Mouse (Mus musculus) adrenal gland, adult (tissue): ENCODE results near the gene Mrpl42.

ENCODE experiments used
- DNase-seq, 2 experiments: peaks; one replicate each; pipeline ENCODE4 v3.0.0; 2022 to 2023; ENCODE audit warnings: low spot score in 1 of 2; ENCODE audit not compliant: inconsistent age in 2 of 2

Gene Mrpl42

GRCm38 (mm10) chr10:95515293-95515931, 13.7 kb upstream of the Mrpl42 start:
- DNase-seq, result peak; percentile 71 to 85

GRCm38 (mm10) chr10:95514656-95515292, 13.0 kb upstream of the Mrpl42 start, which contains the start of gene Ube2n:
Gene Ube2n, plus strand, starts transcription at chr10:95515145.
- DNase-seq, result peak; percentile 99

- no peak for DNase-seq
Observed at GRCm38 (mm10) chr10:95513768-95514556, 12.2 kb upstream of the Mrpl42 start.

GRCm38 (mm10) chr10:95512635-95513034, 10.9 kb upstream of the Mrpl42 start:
- DNase-seq, result peak in 1 of 2 experiments; percentile 24

- no peak for DNase-seq
Observed at GRCm38 (mm10) chr10:95509263-95509662, 7.5 kb upstream of the Mrpl42 start.

- peak in 1 of 2 experiments; percentile 18 for DNase-seq
Observed at GRCm38 (mm10) chr10:95508793-95509192, 7.1 kb upstream of the Mrpl42 start.

- DNase-seq, result no peak
Observed at GRCm38 (mm10) chr10:95508126-95508525, 6.4 kb upstream of the Mrpl42 start.

GRCm38 (mm10) chr10:95504341-95504740, 2.6 kb upstream of the Mrpl42 start:
- DNase-seq, result no peak

- no peak for DNase-seq
Observed at GRCm38 (mm10) chr10:95503443-95504235, 1.9 kb upstream of the Mrpl42 start.

- no peak for DNase-seq
Observed at GRCm38 (mm10) chr10:95501033-95501432, 707 bp downstream of the Mrpl42 start.

GRCm38 (mm10) chr10:95494268-95494667, 7.5 kb downstream of the Mrpl42 start:
- DNase-seq, result no peak

- DNase-seq, result peak; percentile 35 to 63
Observed at GRCm38 (mm10) chr10:95489653-95490052, 12.1 kb downstream of the Mrpl42 start.

- no peak for DNase-seq
Observed at GRCm38 (mm10) chr10:95477516-95477915, 24.2 kb downstream of the Mrpl42 start.

- peak; percentile 81 to 94 for DNase-seq
Observed at GRCm38 (mm10) chr10:95475923-95476322, 25.8 kb downstream of the Mrpl42 start.

- DNase-seq, result no peak
Observed at GRCm38 (mm10) chr10:95471889-95472547, 29.7 kb downstream of the Mrpl42 start.

GRCm38 (mm10) chr10:95471186-95471585, 30.6 kb downstream of the Mrpl42 start:
- no peak for DNase-seq

GRCm38 (mm10) chr10:95468894-95469293, 32.8 kb downstream of the Mrpl42 start:
- DNase-seq, result no peak

- peak; percentile 32 to 85 for DNase-seq
Observed at GRCm38 (mm10) chr10:95465485-95465896, 36.2 kb downstream of the Mrpl42 start.

GRCm38 (mm10) chr10:95464527-95464926, 37.2 kb downstream of the Mrpl42 start:
- DNase-seq, result no peak

GRCm38 (mm10) chr10:95462231-95462630, 39.5 kb downstream of the Mrpl42 start:
- DNase-seq, result no peak
